Mouse (Mus musculus) brain, adult 2 months (tissue): Measurements from ENCODE around the gene Nckap5l.

Experiments
- DNase-seq: peaks from one replicate; pipeline ENCODE4 v3.0.0; 2011; ENCODE audit warnings: low read depth, low spot score

The Nckap5l gene

GRCm38 (mm10) chr15:99469736-99470135, 12.2 kb upstream of the Nckap5l start:
- no peak for DNase-seq

GRCm38 (mm10) chr15:99469067-99469466, 11.5 kb upstream of the Nckap5l start:
- peak; percentile 91 for DNase-seq

GRCm38 (mm10) chr15:99463194-99463593, 5.6 kb upstream of the Nckap5l start:
- DNase-seq: no peak

- DNase-seq: peak; percentile 67
Observed at GRCm38 (mm10) chr15:99456963-99457605, 464 bp downstream of the Nckap5l start.

- DNase-seq: peak; percentile 33
Observed at GRCm38 (mm10) chr15:99456338-99456962, 1.1 kb downstream of the Nckap5l start.

- no peak for DNase-seq
Observed at GRCm38 (mm10) chr15:99455415-99455814, 2.1 kb downstream of the Nckap5l start.

- no peak for DNase-seq
Observed at GRCm38 (mm10) chr15:99454585-99455279, 2.8 kb downstream of the Nckap5l start.

- DNase-seq: no peak
Observed at GRCm38 (mm10) chr15:99453153-99453900, 4.2 kb downstream of the Nckap5l start.

GRCm38 (mm10) chr15:99449751-99450280, 7.7 kb downstream of the Nckap5l start:
- DNase-seq: peak; percentile 30

GRCm38 (mm10) chr15:99449131-99449750, 8.3 kb downstream of the Nckap5l start:
- DNase-seq: peak; percentile 84

- peak; percentile 79 for DNase-seq
Observed at GRCm38 (mm10) chr15:99446136-99446535, 11.4 kb downstream of the Nckap5l start.

GRCm38 (mm10) chr15:99445567-99445966, 12.0 kb downstream of the Nckap5l start:
- no peak for DNase-seq

- DNase-seq: no peak
Observed at GRCm38 (mm10) chr15:99442358-99442757, 15.2 kb downstream of the Nckap5l start.

GRCm38 (mm10) chr15:99440816-99441457, 16.6 kb downstream of the Nckap5l start:
- no peak for DNase-seq

- peak; percentile 44 for DNase-seq
Observed at GRCm38 (mm10) chr15:99440112-99440815, 17.3 kb downstream of the Nckap5l start.

GRCm38 (mm10) chr15:99438966-99439698, 18.4 kb downstream of the Nckap5l start:
- no peak for DNase-seq

GRCm38 (mm10) chr15:99433913-99434312, 23.6 kb downstream of the Nckap5l start:
- no peak for DNase-seq

GRCm38 (mm10) chr15:99433081-99433718, 24.3 kb downstream of the Nckap5l start:
- DNase-seq: no peak

GRCm38 (mm10) chr15:99431967-99432366, 25.6 kb downstream of the Nckap5l start:
- no peak for DNase-seq
